Mouse (Mus musculus) megakaryocyte, embryonic 14.5 days (primary cell): ENCODE data around the gene Vmn1r39. TPM values are rescaled to one million over a fixed set of nuclear protein-coding genes. Genes with fewer than 3 reads are reported as not detected.
"Not testable (repeated sequence)": the region's sequence is repeated elsewhere in the genome, so short reads cannot be mapped to it uniquely, and the experiment has no call there.

Source experiments
- H3K27me3 ChIP-seq: replicated peaks from 2 replicates; pipeline ENCODE3; 2012; ENCODE audit warnings: inconsistent platforms
- H3K36me3 ChIP-seq: replicated peaks from 2 replicates; pipeline ENCODE3; 2012; ENCODE audit warnings: low read length, inconsistent platforms, mixed read lengths
- H3K4me1 ChIP-seq: 2 replicates; pipeline ENCODE4 v1.6.1; 2012; ENCODE audit warnings: inconsistent platforms
- H3K4me3 ChIP-seq: replicated peaks from 2 replicates; pipeline ENCODE3; 2012; ENCODE audit warnings: moderate library complexity, mild to moderate bottlenecking, inconsistent platforms
- H3K9me3 ChIP-seq: 2 replicates; pipeline ENCODE4 v1.6.1; 2012; ENCODE audit warnings: inconsistent platforms
- FLI1 ChIP-seq: IDR thresholded peaks from 2 replicates; pipeline ENCODE4 v1.6.1; 2012; ENCODE audit warnings: low read length, inconsistent platforms, mixed read lengths
- GATA1 ChIP-seq: IDR thresholded peaks from 3 replicates; pipeline ENCODE4 v1.6.1; 2012; ENCODE audit warnings: mixed read lengths, low read length, inconsistent platforms, borderline replicate concordance
- polyA plus RNA-seq: library from polyadenylated mRNA; stranded (reverse); fragments of >175 nt; gene quantifications from 2 replicates; pipeline ENCODE4 v1.2.3, GENCODE M21; 2012; ENCODE audit warnings: low replicate concordance; ENCODE audit not compliant: insufficient read depth

Vmn1r39 gene
- polyA plus RNA-seq, result not detected in 2 replicates

GRCm38 (mm10) chr6:66810509-66810908 lies at the start of gene Vmn1r39:
Vmn1r39 (minus strand) TSS chr6:66810609.
- H3K4me1 ChIP-seq, result no peaks in the 10 kb centered on the region
- no peak within 1 kb of the TSS for H3K4me3 ChIP-seq
- no peaks in the 10 kb centered on the region for H3K9me3 ChIP-seq
- no peaks in the 10 kb centered on the region for H3K36me3 ChIP-seq
- no peak for TF ChIP-seq FLI1
- no peak for TF ChIP-seq GATA1
- no peaks in the 10 kb centered on the region for H3K27me3 ChIP-seq

DNA sequence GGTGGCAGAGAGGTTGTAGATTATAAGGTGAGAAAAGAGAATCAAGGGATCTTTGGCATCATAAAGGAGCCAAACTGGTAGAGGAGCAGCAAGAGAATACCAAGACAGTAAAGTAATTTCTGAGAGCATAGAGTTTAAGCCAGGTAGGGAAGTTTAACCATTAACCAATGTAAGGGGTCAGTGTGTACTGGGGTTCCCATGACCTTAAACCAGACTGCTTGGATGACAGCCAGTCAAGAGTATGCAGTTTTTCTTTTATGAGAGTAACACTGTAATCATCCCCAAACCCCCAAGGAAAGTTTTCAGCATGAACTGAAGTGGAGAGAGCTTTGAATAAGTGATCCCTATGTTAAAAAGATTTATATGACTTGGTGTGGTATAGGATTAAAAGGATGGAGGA lies 49.0 kb upstream of the Vmn1r39 start:
- Histone ChIP-seq H3K4me3 (no peak overlapping the region), H3K27me3 (no peaks in the 10 kb centered on the region), H3K4me1 (peaks cover 7% of the 10 kb centered on the region), H3K9me3 (no peaks in the 10 kb centered on the region), H3K36me3 (no peaks in the 10 kb centered on the region)
- TF ChIP-seq GATA1 (no peak), FLI1 (no peak)

- Histone ChIP-seq H3K4me1 (peaks cover 5% of the 10 kb centered on the region), H3K9me3 (no peaks in the 10 kb centered on the region), H3K36me3 (no peaks in the 10 kb centered on the region), H3K4me3 (no peak overlapping the region), H3K27me3 (no peaks in the 10 kb centered on the region)
- TF ChIP-seq FLI1, result no peak
- TF ChIP-seq GATA1, result no peak
These were observed 47.9 kb upstream of the Vmn1r39 start for GRCm38 (mm10) chr6:66858356-66858755.

DNA sequence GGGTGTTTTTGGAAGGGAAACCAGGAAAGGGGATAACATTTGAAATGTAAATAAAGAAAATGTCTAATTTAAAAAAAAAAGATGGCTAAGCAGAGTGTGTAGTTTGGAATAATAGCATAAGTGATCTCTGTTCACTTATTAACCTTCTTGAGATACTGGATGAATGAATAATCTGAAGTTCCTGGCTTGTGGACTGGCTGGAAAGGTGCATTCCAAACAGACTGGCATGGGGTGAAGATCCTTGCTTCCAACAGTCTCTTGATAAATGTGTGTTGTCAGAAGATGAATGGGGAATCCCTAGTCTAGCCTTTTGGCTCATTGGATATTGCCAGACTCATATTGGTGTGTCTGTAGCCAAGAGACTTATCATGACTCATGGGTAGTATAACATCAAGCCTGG lies 45.8 kb upstream of the Vmn1r39 start:
- TF ChIP-seq GATA1, result no peak
- no peak for TF ChIP-seq FLI1
- Histone ChIP-seq H3K27me3 (no peaks in the 10 kb centered on the region), H3K36me3 (no peaks in the 10 kb centered on the region), H3K9me3 (no peaks in the 10 kb centered on the region), H3K4me3 (no peak overlapping the region), H3K4me1 (no peaks in the 10 kb centered on the region)

DNA sequence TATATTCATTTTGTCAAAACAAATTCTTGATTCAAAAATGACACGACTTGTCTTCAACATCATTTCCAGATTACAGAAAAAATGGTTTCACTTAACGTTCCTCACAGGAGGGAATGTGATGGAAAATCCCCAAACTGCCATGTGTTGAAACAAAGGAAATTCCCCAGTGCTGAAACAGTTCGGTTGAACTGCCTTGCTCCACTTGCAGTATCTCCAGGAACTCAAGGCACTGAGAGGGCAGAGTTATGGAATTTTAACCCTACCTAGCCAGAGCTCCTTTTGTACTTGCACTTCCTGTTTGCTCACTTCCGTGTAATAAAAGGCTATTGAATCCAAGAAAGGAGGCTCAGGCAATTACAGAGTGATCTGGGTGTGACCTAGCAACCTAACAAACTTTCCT lies 38.5 kb upstream of the Vmn1r39 start:
- no peaks in the 10 kb centered on the region for H3K9me3 ChIP-seq
- H3K4me3 ChIP-seq, result no peak overlapping the region
- H3K36me3 ChIP-seq, result no peaks in the 10 kb centered on the region
- H3K27me3 ChIP-seq, result no peaks in the 10 kb centered on the region
- TF ChIP-seq FLI1, result no peak
- no peak for TF ChIP-seq GATA1
- no peaks in the 10 kb centered on the region for H3K4me1 ChIP-seq

DNA sequence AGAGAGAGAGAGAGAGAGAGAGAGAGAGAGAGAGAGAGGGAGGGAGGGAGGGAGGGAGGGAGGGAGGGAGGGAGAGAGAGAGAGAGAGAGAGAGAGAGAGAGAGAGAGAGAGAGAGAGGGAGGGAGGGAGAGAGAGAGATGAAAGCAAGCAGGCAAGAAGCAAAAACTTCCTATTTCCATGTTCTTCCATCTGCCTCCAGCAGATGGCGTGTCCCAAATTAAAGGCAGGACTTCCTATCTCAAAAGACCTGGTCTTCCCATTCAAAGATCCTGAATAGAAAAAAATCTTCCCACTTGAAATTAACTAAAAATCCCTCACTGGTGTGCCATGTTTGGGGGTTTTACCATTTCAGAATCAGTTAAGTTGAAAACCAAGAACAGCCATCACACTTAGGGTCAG lies 30.2 kb upstream of the Vmn1r39 start:
- not testable (repeated sequence) for H3K36me3 ChIP-seq, H3K4me3 ChIP-seq, H3K9me3 ChIP-seq, H3K27me3 ChIP-seq
- H3K4me1 ChIP-seq, result peaks cover 14% of the 10 kb centered on the region; the same call in 1 of the 2 replicates

DNA sequence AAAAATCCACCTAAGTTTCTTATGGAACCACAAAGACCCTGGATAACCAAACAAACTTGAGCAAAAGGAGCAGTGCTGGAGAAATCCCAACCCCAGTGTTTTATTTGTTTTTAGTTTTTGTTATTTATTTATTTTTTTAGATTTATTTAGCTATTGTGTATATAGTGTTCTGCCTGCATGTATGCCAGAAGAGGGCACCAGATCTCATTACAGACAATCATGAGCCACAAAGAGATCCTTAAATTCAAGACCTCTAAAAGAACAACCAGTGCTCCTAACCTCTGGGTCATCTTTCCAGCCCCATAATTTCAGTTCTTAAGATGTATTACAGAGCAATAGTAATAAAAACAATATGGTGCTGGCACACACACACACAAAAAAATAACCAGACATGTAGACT lies 26.5 kb upstream of the Vmn1r39 start:
- TF ChIP-seq FLI1 (no peak), GATA1 (no peak)
- H3K27me3 ChIP-seq, result no peaks in the 10 kb centered on the region
- H3K4me3 ChIP-seq, result no peak overlapping the region
- no peaks in the 10 kb centered on the region for H3K36me3 ChIP-seq
- no peaks in the 10 kb centered on the region for H3K4me1 ChIP-seq
- no peaks in the 10 kb centered on the region for H3K9me3 ChIP-seq

- Histone ChIP-seq H3K36me3 (no peaks in the 10 kb centered on the region), H3K4me3 (no peak overlapping the region), H3K4me1 (no peaks in the 10 kb centered on the region), H3K27me3 (no peaks in the 10 kb centered on the region), H3K9me3 (no peaks in the 10 kb centered on the region)
- TF ChIP-seq GATA1, result no peak
- TF ChIP-seq FLI1, result no peak
These were observed 4.1 kb downstream of the Vmn1r39 start for GRCm38 (mm10) chr6:66806311-66806710.

DNA sequence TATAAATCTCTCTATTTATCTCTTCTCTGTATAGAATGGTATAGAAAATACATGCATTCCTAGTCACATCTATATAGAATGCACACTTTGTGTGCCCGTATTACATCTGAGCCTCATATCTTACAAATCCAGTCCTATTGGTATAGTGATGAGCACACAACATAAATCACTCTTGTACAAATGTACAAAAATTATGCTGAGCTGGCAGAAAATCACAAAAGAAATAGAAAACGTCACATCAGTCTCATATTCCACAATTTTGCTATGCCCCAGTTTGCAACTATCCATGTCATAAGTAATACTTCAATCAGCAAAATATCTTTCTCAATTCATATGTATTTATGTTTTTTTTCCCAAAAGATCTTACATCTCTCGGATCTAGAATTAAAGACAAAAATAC lies 4.7 kb downstream of the Vmn1r39 start:
- H3K4me3 ChIP-seq, result no peak overlapping the region
- H3K36me3 ChIP-seq, result no peaks in the 10 kb centered on the region
- H3K4me1 ChIP-seq, result no peaks in the 10 kb centered on the region
- no peaks in the 10 kb centered on the region for H3K27me3 ChIP-seq
- TF ChIP-seq GATA1 (no peak), FLI1 (no peak)
- H3K9me3 ChIP-seq, result no peaks in the 10 kb centered on the region

DNA sequence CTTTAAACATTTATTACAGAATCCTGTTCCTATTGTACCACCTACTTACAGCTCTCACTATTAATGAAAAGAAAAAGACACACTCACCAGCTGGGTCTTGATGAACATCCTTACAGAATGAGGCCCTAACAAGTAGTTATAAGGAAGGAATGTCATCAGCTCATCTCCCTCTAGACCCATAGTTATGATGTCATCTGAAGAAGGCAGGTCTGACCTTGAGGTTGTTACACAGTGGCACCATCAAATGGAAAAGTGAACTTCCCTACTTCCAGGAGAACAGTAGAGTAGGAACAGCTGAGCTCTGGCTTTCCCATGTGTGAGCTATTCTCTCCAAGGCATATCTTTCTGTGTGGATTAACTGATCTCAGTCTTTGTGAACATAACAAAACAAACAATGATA lies 27.9 kb downstream of the Vmn1r39 start, which contains the start of gene Vmn1r38:
Gene Vmn1r38, minus strand, starts transcription at position 101 of the 400 bp plus-strand sequence.
- H3K4me1 ChIP-seq, H3K4me3 ChIP-seq, H3K9me3 ChIP-seq, H3K27me3 ChIP-seq, H3K36me3 ChIP-seq: not testable (repeated sequence)

Other genes starting within 250 kb of the Vmn1r39 start
- gene Vmn1r33, start 192.3 kb downstream of the Vmn1r39 start, polyA plus RNA-seq, result not detected in 2 replicates
- gene Vmn1r34, start 166.7 kb downstream of the Vmn1r39 start, polyA plus RNA-seq, result not detected in 2 replicates
- not detected in 2 replicates for gene Vmn1r35, start 124.7 kb downstream of the Vmn1r39 start, polyA plus RNA-seq
- not detected in 2 replicates for gene Vmn1r36, start 91.4 kb downstream of the Vmn1r39 start, polyA plus RNA-seq
- not detected in 2 replicates for gene Vmn1r37, start 81.2 kb downstream of the Vmn1r39 start, polyA plus RNA-seq
- gene Vmn1r38, start 28.0 kb downstream of the Vmn1r39 start, polyA plus RNA-seq, result not detected in 2 replicates
- gene Gng12, start 85.8 kb upstream of the Vmn1r39 start, polyA plus RNA-seq, result 6.0 and 24.2 TPM in 2 replicates
- gene Gadd45a, start 226.8 kb upstream of the Vmn1r39 start, polyA plus RNA-seq, result 88.5 and 148 TPM in 2 replicates